Comparison of ENCODE assay signal across 19 mouse cellular contexts in genomic region chr9:122146124-122146870, GRCm38 (mm10). TPM values are rescaled to one million over a fixed set of nuclear protein-coding genes. Genes with fewer than 3 reads are reported as not detected.
DNase-seq lines count a peak whose midpoint lies in the region; ATAC-seq and TF ChIP-seq lines count a peak whose summit lies in the region.
"Had no signal": no experiment of that assay in that cellular context is flagged by ENCODE, and none has a peak within 500 bp of the region (broad histone marks: within the 10 kb centered on the region; RNA-seq: fewer than 3 reads in every experiment).

No protein-coding gene starts in this region.

- peak; percentile 90 for DNase-seq in heart, adult 11 months
- DNase-seq in heart, adult 9 months (ENCODE audit: low spot score in 2 of 2): no peak
- no peak for DNase-seq in liver, adult 2 months (ENCODE audit: extremely low read depth, low read depth, low spot score)
- DNase-seq in MN1 (ENCODE audit: low spot score): peak; percentile 48
- no peak for DNase-seq in spleen, postnatal 4 days (ENCODE audit: low spot score in 2 of 2)
- no peak for DNase-seq in left cerebral cortex, postnatal 4 days
- DNase-seq: cerebellum, postnatal 14 days; heart, adult 18-20 months; heart, postnatal 10 days; layer of hippocampus, adult 9-11 months; right cerebral cortex, postnatal 25 days; thymus, adult 18-20 months had no signal

- H3K79me2 ChIP-seq in liver, adult 2 months (ENCODE audit: control insufficient read depth, insufficient read depth, low read length): peaks cover 62% of the 10 kb centered on the region

- 0 out of 2 replicates have a peak overlapping the region, but pooled peaks have one; percentile 20 for H3K27ac ChIP-seq in liver, adult 2 months (replicated peaks; ENCODE audit: insufficient read depth, low read depth, low read length)
- no peak overlapping the region for H3K27ac ChIP-seq in liver, embryonic 12.5 days
- H3K27ac ChIP-seq in intestine, postnatal 0 days (ENCODE audit: low read depth, low read length): peak overlapping the region; percentile 72
- H3K27ac ChIP-seq: hindbrain, embryonic 13.5 days; limb, embryonic 13.5 days; midbrain, embryonic 12.5 days had no signal

- H3K36me3 ChIP-seq in liver, adult 2 months (ENCODE audit: control insufficient read depth, insufficient read depth, low read length): peaks cover 43% of the 10 kb centered on the region
- peaks cover 25% of the 10 kb centered on the region for H3K36me3 ChIP-seq in liver, embryonic 12.5 days
- peaks cover 21% of the 10 kb centered on the region for H3K36me3 ChIP-seq in intestine, postnatal 0 days (ENCODE audit: control insufficient read depth, insufficient read depth)

- H3K9ac ChIP-seq in liver, adult 2 months (ENCODE audit: low read depth, low read length): no peak overlapping the region
- H3K9ac ChIP-seq in liver, embryonic 12.5 days: no peak overlapping the region
- H3K9ac ChIP-seq in intestine, postnatal 0 days (ENCODE audit: low read depth, low read length): no peak overlapping the region
- H3K9ac ChIP-seq: hindbrain, embryonic 13.5 days; limb, embryonic 13.5 days; midbrain, embryonic 12.5 days had no signal

- intact Hi-C loops in left cerebral cortex, postnatal 4 days (cut with DNase I): no loop called here

- 50% methylated on average over 4 of the region's 4 CpGs for WGBS in liver, adult 2 months
- 72% methylated on average over 4 of the region's 4 CpGs for WGBS in liver, embryonic 12.5 days (ENCODE audit: insufficient replicate concordance)
- 40% methylated on average over 4 of the region's 4 CpGs for WGBS in intestine, postnatal 0 days

- H3K4me3 ChIP-seq in liver, adult 2 months (ENCODE audit: insufficient read depth, low read depth, low read length): no peak overlapping the region
- no peak overlapping the region for H3K4me3 ChIP-seq in liver, embryonic 12.5 days
- no peak overlapping the region for H3K4me3 ChIP-seq in intestine, postnatal 0 days (ENCODE audit: low read depth, low read length)
- H3K4me3 ChIP-seq: hindbrain, embryonic 13.5 days; limb, embryonic 13.5 days; midbrain, embryonic 12.5 days had no signal

- H3K4me2 ChIP-seq in liver, embryonic 12.5 days: no peak overlapping the region
- 0 out of 2 replicates have a peak overlapping the region, but pooled peaks have one; percentile 9 for H3K4me2 ChIP-seq in intestine, postnatal 0 days (replicated peaks; ENCODE audit: low read depth)
- H3K4me2 ChIP-seq: hindbrain, embryonic 13.5 days; limb, embryonic 13.5 days; midbrain, embryonic 12.5 days had no signal

- TF ChIP-seq POLR2A in liver, adult 2 months (IDR thresholded peaks at IDR 0.05; ENCODE audit: extremely low read depth, insufficient read depth, low read length): no peak

- no peaks in the 10 kb centered on the region for H3K9me3 ChIP-seq in liver, embryonic 12.5 days (replicated peaks)
- H3K9me3 ChIP-seq in intestine, postnatal 0 days (ENCODE audit: control insufficient read depth): 0 out of 2 replicates have a peak, but pooled peaks cover 4% of the 10 kb centered on the region
- H3K9me3 ChIP-seq: hindbrain, embryonic 13.5 days; midbrain, embryonic 12.5 days had no signal

- peaks cover 42% of the 10 kb centered on the region for H3K4me1 ChIP-seq in liver, adult 2 months (ENCODE audit: control insufficient read depth, insufficient read depth, low read length)
- peaks cover 29% of the 10 kb centered on the region for H3K4me1 ChIP-seq in liver, embryonic 12.5 days
- peaks cover 20% of the 10 kb centered on the region for H3K4me1 ChIP-seq in intestine, postnatal 0 days (replicated peaks; ENCODE audit: control insufficient read depth, insufficient read depth, low read length)

- H3K27me3 ChIP-seq in liver, adult 2 months (ENCODE audit: control insufficient read depth, insufficient read depth, low read length): no peaks in the 10 kb centered on the region
- H3K27me3 ChIP-seq in liver, embryonic 12.5 days (replicated peaks): no peaks in the 10 kb centered on the region
- H3K27me3 ChIP-seq in intestine, postnatal 0 days (replicated peaks; ENCODE audit: control insufficient read depth, insufficient read depth, low read length): no peaks in the 10 kb centered on the region
- H3K27me3 ChIP-seq: hindbrain, embryonic 13.5 days; limb, embryonic 13.5 days; midbrain, embryonic 12.5 days; Patski had no signal

- no peak for TF ChIP-seq CTCF in liver, adult 2 months (IDR thresholded peaks at IDR 0.05; ENCODE audit: low read depth, low read length)
- TF ChIP-seq CTCF in intestine, postnatal 0 days (IDR thresholded peaks at IDR 0.05; ENCODE audit: low read depth): no peak

- no peak for ATAC-seq in liver, embryonic 12.5 days
- ATAC-seq in intestine, postnatal 0 days: peak; percentile 83
- ATAC-seq: forebrain, embryonic 16.5 days; Patski had no signal

RNA-seq across cellular contexts. Expression of gene Snrk, which starts 29.2 kb away (rescaled TPM):
- total RNA-seq in liver, adult 2 months (2014; rRNA removed): 67.4 and 78.9 TPM in 2 replicates
- polyA plus RNA-seq in liver, adult 2 months (2012; rRNA removed): 34.3 and 36.4 TPM in 2 replicates
- polyA plus RNA-seq in liver, embryonic 12.5 days (2016; fragmentation: Nextera tagmentation; extraction: Ambion mirVana): 23.6 and 25.8 TPM in 2 replicates
- 35.4 and 35.6 TPM in 2 replicates for polyA plus RNA-seq in intestine, postnatal 0 days (2015; fragmentation: Nextera tagmentation; extraction: Ambion mirVana)
- 100 to 1,000 TPM; 109 to 120 TPM for total RNA-seq in left cerebral cortex, postnatal 4 days (2021)

Comparison
In these comparisons a context has a peak if more than half of its experiments do, and no peak if none do; other contexts are left out.
1. DNase-seq: peak in heart, adult 11 months (single experiment) and MN1 (single experiment); none in heart, adult 9 months (0 of 2), liver, adult 2 months (single experiment), spleen, postnatal 4 days (0 of 2) and left cerebral cortex, postnatal 4 days (single experiment).